Mouse (Mus musculus) monocyte, adult 2 months (primary cell): ENCODE measurements at regions not wholly inside any gene's neighbourhood (a gene's known extent, or its start where the extent isn't known, plus 50 kb on each side); places are given as distances from the start of the nearest gene placed in this dataset.

Source experiments
- DNase-seq, 2 experiments: peaks; one replicate each; pipeline ENCODE4 v3.0.0; 2022; ENCODE audit warnings: low spot score in 2 of 2, low read depth in 1 of 2

- no peak for DNase-seq
Observed at GRCm38 (mm10) chr9:100266528-100267387, 219.8 kb downstream of the Il20rb start.

- no peak for DNase-seq
Observed at GRCm38 (mm10) chr9:100252409-100252808, 234.2 kb downstream of the Il20rb start.
